Mouse (Mus musculus): ENCODE measurements around the gene Bclaf3.

Gene Bclaf3

GRCm38 (mm10) chrX:159626907-159627587 lies 100.6 kb downstream of the Bclaf3 start, which contains the start of gene Sh3kbp1:
TSS of gene Sh3kbp1 (plus strand) at chrX:159627272.
- peak; percentile 65 for DNase-seq (ENCODE audit: extremely low spot score, low spot score)

- peak; percentile 55 for DNase-seq (ENCODE audit: extremely low spot score, low spot score)
Measured at GRCm38 (mm10) chrX:159627588-159628566, 101.4 kb downstream of the Bclaf3 start.

GRCm38 (mm10) chrX:159628629-159629028 lies 102.1 kb downstream of the Bclaf3 start:
- no peak for DNase-seq (ENCODE audit: extremely low spot score, low spot score)

- DNase-seq (ENCODE audit: extremely low spot score, low spot score) = no peak
Measured at GRCm38 (mm10) chrX:159629203-159629602, 102.7 kb downstream of the Bclaf3 start.

GRCm38 (mm10) chrX:159638500-159639227 lies 112.2 kb downstream of the Bclaf3 start:
- DNase-seq (ENCODE audit: extremely low spot score, low spot score) = no peak

GRCm38 (mm10) chrX:159639991-159640390 lies 113.5 kb downstream of the Bclaf3 start:
- DNase-seq (ENCODE audit: extremely low spot score, low spot score) = no peak
